Mouse (Mus musculus): ENCODE results near the gene Acat1.

DNA sequence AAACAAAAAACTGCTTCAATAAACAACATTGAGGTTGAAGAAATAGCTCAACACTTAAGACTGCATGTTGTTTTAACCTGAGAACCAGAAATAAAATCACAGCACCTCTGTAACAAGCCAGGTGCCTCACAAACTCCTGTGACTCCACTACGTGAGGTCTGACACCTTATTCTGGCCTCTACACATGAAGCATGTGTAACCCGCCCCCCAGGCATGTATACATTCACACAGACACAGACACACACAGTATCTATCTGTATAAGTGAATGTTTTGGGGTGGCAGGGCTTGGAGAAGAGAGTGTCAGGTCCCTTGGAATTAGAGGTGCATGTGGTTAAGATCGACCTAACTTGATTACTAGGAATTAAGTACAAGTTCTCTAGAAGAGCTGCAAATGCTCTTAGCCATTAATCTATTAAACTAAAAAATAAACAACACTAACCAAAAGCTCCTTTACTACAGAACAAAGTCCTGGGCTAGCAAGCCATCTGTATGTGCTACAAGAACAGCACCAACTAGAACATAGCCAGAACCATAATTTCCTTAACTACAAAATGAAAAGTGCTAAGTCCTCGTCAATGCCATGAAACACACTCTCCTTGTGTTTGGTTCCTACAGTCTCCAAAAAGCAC, 13.1 kb downstream of the Acat1 start:
- no peak for TF ChIP-seq POLR2A (IDR thresholded peaks at IDR 0.05; ENCODE audit: insufficient read depth, low read length)
- no peak for TF ChIP-seq CTCF (IDR thresholded peaks at IDR 0.05; ENCODE audit: low read depth, low read length)
- TF ChIP-seq EP300 (IDR thresholded peaks at IDR 0.05; ENCODE audit: insufficient read depth, low read depth, low read length): no peak
